Mouse (Mus musculus) brown adipose tissue, adult 24 weeks (tissue): ENCODE data around the gene Flrt3. TPM values are rescaled to one million over a fixed set of nuclear protein-coding genes. Genes with fewer than 3 reads are reported as not detected.

Experiments
- H3K27ac ChIP-seq: fragments of 200-500 bp; replicated peaks from 2 replicates; pipeline ENCODE4 v1.5.1; 2012; ENCODE audit warnings: low read depth, mild to moderate bottlenecking, low read length
- H3K4me1 ChIP-seq: fragments of 200-500 bp; 2 replicates; pipeline ENCODE4 v1.6.1; 2012; ENCODE audit warnings: low read length, mixed read lengths; ENCODE audit not compliant: control insufficient read depth, insufficient read depth, insufficient read length
- H3K4me3 ChIP-seq: fragments of 200-500 bp; 2 replicates; pipeline ENCODE4 v1.5.1; 2012; ENCODE audit warnings: low read depth, mild to moderate bottlenecking, low read length, moderate library complexity; ENCODE audit not compliant: insufficient read depth
- polyA plus RNA-seq: library from polyadenylated mRNA; stranded (reverse); fragments of >200 nt; gene quantifications from 2 replicates; pipeline ENCODE4 v1.2.4, GENCODE M21; 2012; ENCODE audit not compliant: missing spikeins, insufficient read depth, insufficient read length

Flrt3 gene
- 1.1 TPM in 1 of 2 replicates, not detected in the other for polyA plus RNA-seq

DNA sequence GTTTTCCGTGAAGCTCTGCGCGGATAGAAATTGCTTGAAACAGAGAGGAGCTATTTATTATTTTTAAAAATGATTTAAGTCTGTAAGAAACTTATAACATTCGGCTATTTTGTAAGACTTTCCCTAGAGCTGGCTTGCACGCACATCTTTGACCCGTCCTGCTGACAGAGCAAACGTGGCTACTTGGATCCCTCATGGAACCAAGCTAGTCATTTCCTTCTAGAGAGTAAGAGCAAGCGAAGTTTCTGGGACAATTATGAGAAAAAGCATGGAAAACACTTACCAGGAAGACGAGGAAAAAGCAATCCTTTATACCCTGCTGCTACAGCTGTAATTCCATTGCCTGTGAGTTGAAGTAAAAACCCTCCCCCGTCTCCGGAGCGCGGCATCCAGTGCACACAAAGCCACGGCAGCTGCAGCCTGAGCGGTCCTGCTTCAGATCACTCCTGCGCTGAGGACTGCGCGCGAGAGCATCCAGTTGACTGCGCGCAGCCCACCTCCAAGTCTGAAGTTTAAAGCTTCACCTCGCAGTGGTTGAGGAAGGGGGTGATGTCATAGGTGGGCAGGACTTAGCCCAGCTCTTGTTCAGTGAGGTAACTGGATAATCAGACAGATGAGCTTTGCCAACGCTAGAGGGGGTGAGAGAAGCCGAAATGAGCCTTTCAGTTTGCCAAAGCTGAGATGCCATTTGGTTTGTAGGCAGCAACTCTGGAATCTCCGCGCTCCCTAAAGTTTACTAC is at the start of gene Flrt3:
TSS of gene Flrt3 (minus strand) at position 507 of the 740 bp plus-strand sequence.
- no peak within 1 kb of the TSS for H3K27ac ChIP-seq
- H3K4me3 ChIP-seq = peak within 1 kb of the TSS; percentile 58
- H3K4me1 ChIP-seq = peaks cover 5% of the 10 kb centered on the region; the same call in 1 of the 2 replicates

DNA sequence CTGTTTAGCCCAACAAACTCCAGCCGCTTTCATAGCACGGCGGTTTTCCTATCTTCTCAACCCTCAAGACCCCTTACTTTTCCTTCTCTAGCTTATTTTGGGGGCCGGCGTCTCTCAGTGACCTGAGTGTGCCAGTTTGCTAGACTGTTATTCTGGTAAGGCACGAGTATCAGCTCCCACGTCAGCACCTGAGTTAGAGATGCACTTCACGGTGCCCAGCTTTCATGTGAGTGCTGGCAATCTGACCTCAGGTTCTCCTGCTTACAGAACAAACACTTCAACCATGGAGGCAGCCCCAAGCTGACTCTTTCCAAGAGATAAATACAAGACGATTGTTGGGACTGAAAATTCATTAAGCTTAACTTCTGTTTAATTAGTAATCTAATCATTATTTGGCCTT is 46.1 kb upstream of the Flrt3 start:
- H3K27ac ChIP-seq = no peak overlapping the region
- no peak overlapping the region for H3K4me3 ChIP-seq
- no peaks in the 10 kb centered on the region for H3K4me1 ChIP-seq

DNA sequence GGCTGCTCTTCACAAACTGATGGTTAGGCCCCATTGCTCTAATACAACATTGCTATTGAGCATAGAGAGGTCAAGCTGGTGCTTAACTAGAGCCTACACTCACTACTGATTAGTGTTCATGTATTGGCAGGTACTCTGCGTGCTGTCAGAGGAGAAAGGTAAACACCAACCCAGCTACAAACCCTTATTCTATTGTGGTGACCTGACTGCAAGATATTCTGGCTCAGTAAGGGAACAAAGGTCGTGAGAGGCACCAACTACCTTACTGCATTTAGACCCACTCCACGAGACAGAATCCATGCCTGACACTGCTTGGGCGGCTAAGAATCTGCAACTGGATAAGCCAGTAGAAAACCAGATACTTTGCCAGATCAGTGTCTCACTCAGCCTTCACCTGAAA is 44.6 kb upstream of the Flrt3 start:
- H3K4me3 ChIP-seq = no peak overlapping the region
- no peaks in the 10 kb centered on the region for H3K4me1 ChIP-seq
- no peak overlapping the region for H3K27ac ChIP-seq

DNA sequence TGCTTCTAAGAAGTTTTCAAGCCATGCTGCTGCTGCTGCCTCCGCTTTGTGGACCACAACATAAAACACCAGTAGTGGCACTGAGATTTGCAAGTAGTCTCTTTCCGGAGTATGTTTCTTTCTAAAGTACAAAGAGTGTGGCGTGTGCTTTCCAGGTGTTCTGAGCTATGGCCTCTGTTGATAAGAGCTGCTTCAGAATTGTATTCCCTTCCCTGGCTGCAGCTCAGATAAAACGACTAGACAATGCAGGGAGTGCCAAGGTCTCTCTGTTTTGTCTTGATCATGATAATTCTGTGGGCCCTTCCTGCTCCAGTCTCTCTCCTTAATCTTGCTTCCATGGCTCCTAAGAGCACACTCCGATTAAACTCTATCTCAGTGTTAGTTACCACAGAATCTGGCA is 36.3 kb upstream of the Flrt3 start:
- no peaks in the 10 kb centered on the region for H3K4me1 ChIP-seq
- no peak overlapping the region for H3K4me3 ChIP-seq
- no peak overlapping the region for H3K27ac ChIP-seq

DNA sequence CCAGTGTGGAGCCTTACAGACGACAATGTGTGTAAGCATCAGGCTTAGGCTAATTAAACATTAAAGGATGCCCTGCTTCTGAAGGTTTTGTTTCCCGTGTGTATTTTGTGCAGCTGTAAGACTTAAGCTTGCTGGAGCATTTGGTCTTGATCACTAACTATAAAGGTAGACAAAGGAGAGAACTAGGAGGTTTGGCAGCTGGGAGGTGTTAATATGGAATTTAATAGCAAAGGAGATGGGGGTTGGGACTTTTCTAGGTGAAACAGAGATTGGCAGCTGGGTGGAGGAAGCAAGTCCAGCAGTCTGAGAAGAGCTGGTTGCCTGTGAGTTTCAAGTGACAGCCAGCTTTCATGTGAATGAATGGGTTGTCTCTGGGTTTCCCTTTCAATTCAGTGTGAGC is 34.0 kb upstream of the Flrt3 start:
- H3K4me3 ChIP-seq = no peak overlapping the region
- no peaks in the 10 kb centered on the region for H3K4me1 ChIP-seq
- no peak overlapping the region for H3K27ac ChIP-seq

DNA sequence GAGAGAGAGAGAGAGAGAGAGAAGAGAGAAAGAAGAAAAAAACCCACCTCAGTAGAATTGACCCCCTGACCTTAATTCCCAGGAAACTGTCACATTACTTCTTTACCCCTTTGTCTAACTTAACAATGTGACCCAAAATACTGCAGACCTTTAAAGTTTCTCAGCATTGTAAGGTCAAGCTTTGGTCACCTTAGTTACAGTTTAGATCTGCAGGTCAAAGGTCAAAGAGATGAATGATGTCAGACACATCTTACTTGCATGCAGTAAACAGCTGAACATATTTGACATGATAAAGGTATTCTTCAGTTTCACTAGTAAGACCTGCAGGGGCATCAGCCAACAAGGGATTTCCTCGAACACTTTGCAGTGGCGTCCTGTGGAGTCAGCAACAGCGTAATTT is 32.9 kb upstream of the Flrt3 start:
- no peaks in the 10 kb centered on the region for H3K4me1 ChIP-seq
- no peak overlapping the region for H3K27ac ChIP-seq
- no peak overlapping the region for H3K4me3 ChIP-seq

DNA sequence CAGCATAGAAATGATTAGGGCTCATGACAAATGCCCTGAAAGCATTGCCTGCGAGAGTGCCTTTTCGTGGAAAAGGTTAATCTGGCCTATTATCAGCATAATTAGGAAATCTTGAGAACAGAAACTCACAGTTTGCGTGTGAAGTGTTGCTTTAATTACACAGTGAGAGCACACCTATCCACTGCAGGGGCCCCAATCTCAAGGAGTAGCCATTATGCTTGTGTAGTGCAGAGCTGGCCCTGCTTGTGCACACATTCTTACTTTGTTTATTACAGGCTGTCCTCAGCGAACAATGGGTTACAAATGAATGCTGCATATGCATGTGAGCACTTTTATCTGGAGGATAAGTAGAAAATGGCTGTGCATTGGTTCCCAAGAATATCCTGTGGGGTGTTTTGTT is 32.1 kb upstream of the Flrt3 start:
- no peak overlapping the region for H3K27ac ChIP-seq
- H3K4me1 ChIP-seq = no peaks in the 10 kb centered on the region
- H3K4me3 ChIP-seq = no peak overlapping the region

DNA sequence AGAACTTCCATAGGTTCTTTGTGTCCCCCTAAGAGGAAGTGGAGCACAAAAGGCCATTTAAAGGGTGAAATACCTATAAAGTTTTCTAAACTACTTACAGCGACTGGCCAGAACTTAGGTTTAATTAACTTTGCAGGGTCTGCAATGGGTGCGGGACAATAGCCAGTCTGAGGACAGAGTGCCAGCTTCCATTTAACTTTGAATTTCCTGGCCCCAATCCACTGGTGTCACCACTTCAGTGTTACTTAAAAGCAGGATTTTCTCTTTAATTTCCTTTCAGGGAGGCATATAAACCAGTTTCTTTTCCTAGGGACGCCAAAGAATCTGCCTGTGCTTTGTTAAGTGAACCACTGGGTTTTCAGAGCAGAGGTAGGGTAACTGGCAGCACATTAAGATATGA is 27.3 kb upstream of the Flrt3 start:
- Histone ChIP-seq H3K27ac (no peak overlapping the region), H3K4me1 (no peaks in the 10 kb centered on the region), H3K4me3 (no peak overlapping the region)

DNA sequence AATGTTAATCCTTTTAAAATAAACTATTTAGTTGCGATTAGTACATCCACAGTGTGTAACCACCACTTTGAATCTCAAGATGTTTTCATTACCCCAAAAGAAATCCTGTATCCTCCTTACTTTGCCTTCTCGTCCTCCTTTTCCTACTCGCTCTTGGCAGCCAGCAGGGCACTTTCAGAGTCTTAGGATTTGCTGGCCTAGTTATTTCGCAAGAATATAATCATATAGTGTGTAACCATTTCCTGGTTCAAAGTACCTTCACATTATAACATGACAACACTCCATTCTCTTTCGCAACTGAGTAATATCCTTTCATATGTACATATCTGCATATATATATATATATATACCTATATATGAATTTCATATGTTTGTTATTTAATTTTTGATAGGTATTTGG is 22.6 kb upstream of the Flrt3 start:
- H3K4me3 ChIP-seq = no peak overlapping the region
- H3K4me1 ChIP-seq = no peaks in the 10 kb centered on the region
- H3K27ac ChIP-seq = no peak overlapping the region

DNA sequence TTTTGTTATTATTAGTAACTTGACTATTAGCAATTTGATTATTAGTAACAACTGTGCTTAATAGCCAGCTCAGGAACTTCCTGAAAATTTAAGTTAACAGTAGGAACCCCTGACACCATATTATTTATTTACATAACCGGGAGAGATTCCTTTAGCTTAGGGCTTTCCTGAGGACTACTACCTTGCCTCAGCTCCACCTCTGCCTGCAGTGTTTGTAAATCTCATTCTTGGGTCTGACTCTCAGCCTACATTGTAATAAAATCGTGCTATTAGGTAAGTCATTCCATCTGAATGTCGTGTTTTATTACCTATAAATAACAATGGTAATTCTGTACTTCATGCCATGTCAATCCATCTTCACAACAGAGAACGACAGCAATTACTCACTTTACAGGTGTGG is 21.2 kb upstream of the Flrt3 start:
- Histone ChIP-seq H3K27ac (no peak overlapping the region), H3K4me3 (no peak overlapping the region), H3K4me1 (no peaks in the 10 kb centered on the region)

DNA sequence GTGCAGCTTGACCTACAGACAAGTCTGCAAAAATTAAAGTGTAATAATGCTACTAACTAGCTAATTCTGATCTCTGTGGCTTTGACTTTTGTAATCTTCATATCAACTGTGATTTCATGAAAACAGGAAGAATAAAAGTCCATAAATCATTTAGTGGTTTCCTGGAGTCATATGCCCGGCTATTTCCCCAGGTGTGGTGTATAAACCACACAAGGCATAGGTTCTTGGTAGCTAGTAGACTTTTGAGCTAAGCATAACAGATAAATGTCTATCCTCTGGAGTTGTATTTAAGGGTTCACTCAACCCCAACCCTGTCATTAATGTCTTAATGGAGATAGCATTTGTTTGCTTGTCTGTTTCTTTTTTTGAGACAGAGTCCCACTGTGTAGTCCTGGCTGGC is 20.1 kb upstream of the Flrt3 start:
- no peak overlapping the region for H3K4me3 ChIP-seq
- no peaks in the 10 kb centered on the region for H3K4me1 ChIP-seq
- no peak overlapping the region for H3K27ac ChIP-seq

GRCm38 (mm10) chr2:140690906-140691305 is 19.6 kb upstream of the Flrt3 start:
- Histone ChIP-seq H3K4me1 (no peaks in the 10 kb centered on the region), H3K4me3 (no peak overlapping the region), H3K27ac (no peak overlapping the region)

- Histone ChIP-seq H3K27ac (no peak overlapping the region), H3K4me1 (no peaks in the 10 kb centered on the region), H3K4me3 (no peak overlapping the region)
Measured at GRCm38 (mm10) chr2:140676728-140677127, 5.5 kb upstream of the Flrt3 start.

DNA sequence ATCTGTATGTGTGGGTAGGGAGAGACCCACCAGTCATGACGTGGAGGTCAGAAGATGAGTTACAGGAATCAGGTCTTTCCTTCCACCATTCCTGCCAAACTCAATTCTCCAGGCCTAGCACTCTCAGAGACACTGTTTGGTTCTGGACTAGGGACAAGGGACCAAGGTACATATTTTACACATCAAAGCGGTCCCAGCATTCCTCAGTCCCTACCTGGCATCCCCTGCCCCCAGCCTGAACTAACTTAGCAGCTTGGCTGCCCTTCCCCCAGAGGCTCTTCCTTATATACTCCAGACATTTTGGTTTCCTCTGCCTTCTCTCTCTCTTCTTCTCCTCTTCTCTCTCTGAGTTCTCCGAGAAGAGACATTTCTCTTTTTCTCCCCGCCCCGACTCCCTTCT is 2.2 kb upstream of the Flrt3 start:
- Histone ChIP-seq H3K4me3 (no peak overlapping the region), H3K27ac (no peak overlapping the region), H3K4me1 (peaks cover 5% of the 10 kb centered on the region; the same call in 1 of the 2 replicates)

- Histone ChIP-seq H3K27ac (no peak overlapping the region), H3K4me3 (peak overlapping the region; percentile 58)
Measured at GRCm38 (mm10) chr2:140670457-140670856, 812 bp downstream of the Flrt3 start.

DNA sequence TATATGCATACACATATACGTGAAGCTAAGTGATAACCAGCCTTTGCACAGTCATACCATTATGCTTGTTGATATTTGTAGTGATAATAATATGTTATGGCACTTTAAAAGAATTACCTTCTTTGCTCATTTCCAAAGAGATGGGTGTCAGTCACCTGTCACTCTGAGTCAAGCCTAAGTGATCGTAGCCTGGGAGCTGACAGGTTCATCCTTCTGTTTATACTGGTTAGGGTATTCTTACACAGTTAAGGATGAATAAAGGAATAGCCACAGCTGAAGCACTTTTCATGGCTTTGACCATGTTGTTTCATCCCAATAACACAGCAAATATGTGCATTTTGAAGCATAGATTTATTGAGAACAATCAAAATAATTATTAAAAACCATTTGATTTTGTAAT is 1.5 kb downstream of the Flrt3 start:
- H3K4me3 ChIP-seq = no peak overlapping the region
- peaks cover 5% of the 10 kb centered on the region; the same call in 1 of the 2 replicates for H3K4me1 ChIP-seq

More at GRCm38 (mm10) chr2:140670457-140670856, 812 bp downstream of the Flrt3 start:
- H3K4me1 ChIP-seq = peaks cover 5% of the 10 kb centered on the region; the same call in 1 of the 2 replicates

More for the DNA sequence above, 1.5 kb downstream of the Flrt3 start:
- no peak overlapping the region for H3K27ac ChIP-seq
